Mouse (Mus musculus): ENCODE data around the gene Scgb1b29.
"Not testable (repeated sequence)": the region's sequence is repeated elsewhere in the genome, so short reads cannot be mapped to it uniquely, and the experiment has no call there.

Scgb1b29 gene

GRCm38 (mm10) chr7:32441241-32441640 is at the start of gene Scgb1b29:
Gene Scgb1b29 (plus strand): TSS chr7:32441541.
- not testable (repeated sequence) for DNase-seq (ENCODE audit: low read depth, low spot score)

GRCm38 (mm10) chr7:32428636-32429035 is 12.7 kb upstream of the Scgb1b29 start:
- DNase-seq (ENCODE audit: low read depth, low spot score), result not testable (repeated sequence)
